Mouse (Mus musculus) gastrocnemius, postnatal 14 days (tissue): Measurements from ENCODE around the gene Cdc42ep5. TPM values are rescaled to one million over a fixed set of nuclear protein-coding genes. Genes with fewer than 3 reads are reported as not detected.

Experiments
- total RNA-seq, 2 experiments: library from RNA; stranded (reverse); gene quantifications; 2 replicates each; pipeline ENCODE4 v1.2.3; 2021

Gene Cdc42ep5
- total RNA-seq, 2 experiments from 2014 or later = 6.5 to 6.9 TPM

Other genes starting within 250 kb of the Cdc42ep5 start
- not detected for gene Lilra6, start 249.4 kb downstream of the Cdc42ep5 start, total RNA-seq
- gene Lair1, start 101.7 kb downstream of the Cdc42ep5 start, total RNA-seq = under 1 TPM; 0.24 to 0.37 TPM
- 1 to 10 TPM; 2.3 to 5.3 TPM for gene Ttyh1, start 45.5 kb downstream of the Cdc42ep5 start, total RNA-seq
- 10 to 100 TPM; 26.9 to 33.9 TPM for gene Leng8, start 27.8 kb downstream of the Cdc42ep5 start, total RNA-seq
- gene Leng9, start 14.5 kb downstream of the Cdc42ep5 start, total RNA-seq = 1 to 10 TPM; 2.1 to 2.3 TPM
- gene Lilra5, start 72.9 kb upstream of the Cdc42ep5 start, total RNA-seq = under 1 TPM in 1 of 2 experiments, not detected in 1; 0.12 TPM
- not detected for gene Ncr1, start 172.9 kb upstream of the Cdc42ep5 start, total RNA-seq
- gene Gp6, start 232.9 kb upstream of the Cdc42ep5 start, total RNA-seq = under 1 TPM in 1 of 2 experiments, not detected in 1; 0.14 TPM